Mouse (Mus musculus) bone marrow macrophage, adult 2 months (primary cell): ENCODE measurements around the gene Ccl24.
"Not testable (repeated sequence)": the region's sequence is repeated elsewhere in the genome, so short reads cannot be mapped to it uniquely, and the experiment has no call there.

Experiments used
- CTCF ChIP-seq: IDR thresholded peaks from 2 replicates; pipeline ENCODE4 v1.5.1; 2012; ENCODE audit warnings: low read depth, mild to moderate bottlenecking, low read length, moderate library complexity
- POLR2A ChIP-seq: IDR thresholded peaks from 2 replicates; pipeline ENCODE4 v1.6.1; 2012; ENCODE audit warnings: mild to moderate bottlenecking, low read depth, low read length, borderline replicate concordance

GRCm38 (mm10) chr5:135606717-135607116 is 33.9 kb upstream of the Ccl24 start:
- TF ChIP-seq CTCF, POLR2A: not testable (repeated sequence)
